Mouse (Mus musculus) heart, postnatal 14 days (tissue): ENCODE measurements at regions not wholly inside any gene's neighbourhood (a gene's known extent, or its start where the extent isn't known, plus 50 kb on each side); places are given as distances from the start of the nearest gene placed in this dataset.
"Not testable (repeated sequence)": the region's sequence is repeated elsewhere in the genome, so short reads cannot be mapped to it uniquely, and the experiment has no call there.

Experiments used
- DNase-seq, 2 experiments: peaks; one replicate each; pipeline ENCODE4 v3.0.0; 2021 to 2022
- intact Hi-C: fragments of 180-260 bp; cut with DNase I; formaldehyde crosslinking; loops from one replicate; pipeline ENCODE4 v1.15.1; 2025

DNA sequence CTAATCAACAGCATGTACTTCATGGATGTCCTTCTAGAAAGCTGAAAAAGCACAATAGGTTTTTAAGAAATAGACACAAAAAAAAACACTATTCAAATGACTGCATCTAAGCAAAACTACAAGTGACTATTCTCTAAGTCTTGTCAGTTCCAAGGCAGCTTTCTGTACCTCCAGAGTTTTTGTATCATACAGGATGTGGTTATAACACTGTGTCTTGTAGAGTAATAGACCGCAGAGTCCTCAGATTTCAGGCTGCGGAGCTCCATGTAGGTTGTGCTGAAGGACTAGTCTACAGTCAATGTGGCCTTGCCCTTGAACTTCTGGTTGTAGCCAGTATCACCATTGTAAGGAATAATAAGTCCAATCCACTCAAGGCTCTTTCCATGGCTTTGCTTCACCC is 1137.7 kb upstream of the Zfp386 start:
- intact Hi-C loops = loop anchor here (5.0 kb wide), 1 partner anchor 102 kb away; no protein-coding TSS in a partner anchor
- DNase-seq = not testable (repeated sequence)

DNA sequence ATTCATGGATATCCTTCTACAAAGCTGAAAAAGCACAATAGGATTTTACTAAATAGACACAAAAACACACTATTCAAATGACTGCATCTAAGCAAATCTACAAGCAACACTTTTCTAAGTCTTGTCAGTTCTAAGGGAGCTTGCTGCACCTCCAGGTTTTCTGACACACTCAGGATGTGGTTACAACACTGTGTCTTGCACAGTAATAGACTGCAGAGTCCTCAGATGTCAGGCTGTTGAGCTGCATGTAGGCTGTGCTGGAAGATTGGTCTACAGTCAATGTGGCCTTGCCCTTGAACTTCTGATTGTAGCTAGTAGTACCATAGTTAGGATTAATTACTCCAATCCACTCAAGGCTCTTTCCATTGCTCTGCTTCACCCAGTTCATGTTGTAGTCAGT is 1133.1 kb upstream of the Zfp386 start:
- not testable (repeated sequence) for DNase-seq
- intact Hi-C loops = loop anchor here (5.0 kb wide), 1 partner anchor 107 kb away; no protein-coding TSS in a partner anchor

DNA sequence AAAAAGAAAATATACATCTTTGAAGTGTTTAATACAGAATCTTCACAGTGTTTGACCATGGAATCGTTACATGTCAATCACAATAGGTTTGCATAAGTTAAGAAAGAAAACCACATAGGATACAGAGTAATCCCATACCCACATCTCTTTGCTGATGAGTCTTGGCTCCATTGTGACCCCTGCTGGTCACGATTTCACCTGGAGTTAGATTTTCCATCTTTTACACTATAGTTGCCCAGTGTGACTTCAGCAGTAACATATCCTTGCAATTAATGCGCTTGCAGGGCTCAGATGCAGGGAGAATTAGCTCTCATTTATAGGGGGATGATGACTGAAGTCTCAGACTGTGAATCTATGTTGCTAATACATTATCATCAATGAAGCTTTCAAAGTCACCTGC is 1119.8 kb upstream of the Zfp386 start:
- DNase-seq = no peak
- intact Hi-C loops = loop anchor here (2.0 kb wide), 1 partner anchor 255 kb away; no protein-coding TSS in a partner anchor

DNA sequence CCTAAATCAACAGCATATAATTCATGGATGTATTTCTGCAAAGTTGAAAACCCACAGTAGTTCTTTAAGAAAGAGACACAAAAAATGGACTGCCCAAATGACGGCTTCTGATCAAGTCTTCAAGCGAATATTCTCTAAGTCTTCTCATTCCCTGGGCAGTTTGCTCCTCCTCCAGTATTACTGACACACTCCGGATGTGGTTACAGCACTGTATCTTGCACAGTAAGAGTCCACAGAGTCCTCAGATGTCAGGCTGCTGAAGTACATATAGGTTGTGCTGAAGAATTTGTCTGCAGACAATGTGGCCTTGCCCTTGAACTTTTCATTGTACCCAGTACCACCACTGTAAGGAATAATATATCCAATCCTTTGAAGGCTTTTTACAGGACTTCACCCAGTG is 1115.4 kb upstream of the Zfp386 start:
- no peak for DNase-seq
- intact Hi-C loops = no loop called here

DNA sequence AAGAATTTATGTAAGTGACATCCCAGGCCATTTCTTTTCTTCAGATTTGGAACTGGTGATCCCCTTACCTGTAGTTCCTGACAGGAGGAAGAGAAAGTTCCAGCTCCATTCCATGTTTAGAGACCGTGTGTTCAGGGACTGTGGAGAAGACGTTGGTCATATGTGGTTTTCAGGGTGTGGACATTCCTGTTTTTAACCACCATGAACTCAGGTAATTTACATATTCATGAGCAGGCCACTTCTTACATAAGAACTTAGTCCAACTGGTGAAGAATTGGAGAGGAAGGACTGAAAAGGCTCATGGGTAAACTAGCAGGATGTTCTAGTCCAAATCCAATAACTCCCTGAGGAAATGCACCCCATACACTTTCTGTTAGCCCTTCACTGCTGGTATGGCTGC is 1114.9 kb upstream of the Zfp386 start:
- DNase-seq = no peak
- intact Hi-C loops = no loop called here

DNA sequence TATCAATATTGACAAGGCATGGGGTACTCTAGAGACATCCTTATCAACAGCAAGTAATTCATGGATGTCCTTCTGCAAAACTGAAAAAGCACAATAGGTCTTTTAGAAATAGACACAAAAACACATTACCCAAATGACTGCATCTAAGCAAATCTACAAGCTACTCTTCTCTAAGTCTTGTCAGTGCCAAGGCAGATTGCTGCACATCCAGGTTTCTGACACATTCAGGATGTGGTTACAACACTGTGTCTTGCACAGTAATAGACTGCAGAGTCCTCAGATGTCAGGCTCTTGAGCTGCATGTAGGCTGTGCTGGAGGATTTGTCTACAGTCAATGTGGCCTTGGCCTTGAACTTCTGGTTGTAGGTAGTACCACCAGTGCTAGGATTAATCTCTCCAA is 1110.7 kb upstream of the Zfp386 start:
- DNase-seq, intact Hi-C loops: not testable (repeated sequence)

DNA sequence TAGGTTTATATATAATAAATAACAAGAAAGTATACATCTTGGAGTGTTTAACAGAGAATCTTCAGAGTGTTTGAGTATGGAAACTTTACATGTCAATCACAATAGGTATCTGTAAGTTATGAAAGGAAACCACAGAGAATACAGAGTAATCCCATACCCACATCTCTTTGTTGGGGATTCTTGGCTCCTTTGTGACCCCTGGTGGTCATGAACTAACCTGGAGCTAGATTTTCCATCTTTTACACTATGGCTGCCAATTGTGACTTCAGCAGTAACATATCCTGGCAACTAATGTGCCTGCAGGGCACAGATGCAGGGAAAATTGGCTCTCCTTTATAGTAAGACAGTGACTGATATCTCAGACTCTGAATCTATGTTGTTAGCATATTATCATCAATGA is 1107.9 kb upstream of the Zfp386 start:
- no peak for DNase-seq
- intact Hi-C loops = no loop called here

DNA sequence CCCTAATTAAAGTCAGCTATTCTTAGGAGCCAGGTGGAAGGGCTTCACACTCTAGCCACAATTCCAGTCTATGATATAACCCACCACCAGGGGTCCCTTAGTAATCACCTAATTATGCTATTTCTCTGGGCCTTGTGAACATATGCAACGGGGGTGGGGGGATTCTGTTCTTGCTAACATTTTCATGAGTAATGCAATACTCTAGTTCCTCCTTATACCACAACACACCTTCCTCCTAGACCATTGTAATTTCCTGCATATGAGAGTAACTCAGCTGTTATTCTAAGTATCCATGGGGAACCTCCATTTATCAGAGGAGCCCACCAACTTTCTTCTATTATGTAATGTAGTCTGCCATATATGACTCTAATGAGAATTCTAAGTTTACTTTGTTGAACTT is 1085.4 kb upstream of the Zfp386 start:
- intact Hi-C loops = no loop called here

DNA sequence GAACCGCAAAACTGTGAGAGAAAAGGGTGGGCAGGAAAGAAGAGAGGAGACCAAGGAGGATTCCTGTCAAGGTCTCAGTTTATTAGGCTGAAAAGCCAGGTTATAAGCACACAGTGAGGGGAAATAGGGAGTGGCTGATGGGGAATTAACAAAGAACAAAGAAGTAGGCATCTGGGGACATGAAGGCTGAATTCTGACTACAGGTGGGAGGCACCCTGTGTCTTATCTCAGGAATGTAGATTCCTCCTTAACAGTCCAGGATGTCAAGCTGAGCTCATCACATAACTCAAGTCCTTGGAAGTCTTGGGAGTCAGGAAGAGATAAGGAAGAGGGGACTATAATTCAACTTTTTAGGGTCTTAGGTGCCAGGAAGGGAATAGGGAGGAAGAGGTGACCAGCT is 1083.3 kb upstream of the Zfp386 start:
- DNase-seq, intact Hi-C loops: not testable (repeated sequence)

More for the DNA sequence above, 1085.4 kb upstream of the Zfp386 start:
- no peak for DNase-seq

DNA sequence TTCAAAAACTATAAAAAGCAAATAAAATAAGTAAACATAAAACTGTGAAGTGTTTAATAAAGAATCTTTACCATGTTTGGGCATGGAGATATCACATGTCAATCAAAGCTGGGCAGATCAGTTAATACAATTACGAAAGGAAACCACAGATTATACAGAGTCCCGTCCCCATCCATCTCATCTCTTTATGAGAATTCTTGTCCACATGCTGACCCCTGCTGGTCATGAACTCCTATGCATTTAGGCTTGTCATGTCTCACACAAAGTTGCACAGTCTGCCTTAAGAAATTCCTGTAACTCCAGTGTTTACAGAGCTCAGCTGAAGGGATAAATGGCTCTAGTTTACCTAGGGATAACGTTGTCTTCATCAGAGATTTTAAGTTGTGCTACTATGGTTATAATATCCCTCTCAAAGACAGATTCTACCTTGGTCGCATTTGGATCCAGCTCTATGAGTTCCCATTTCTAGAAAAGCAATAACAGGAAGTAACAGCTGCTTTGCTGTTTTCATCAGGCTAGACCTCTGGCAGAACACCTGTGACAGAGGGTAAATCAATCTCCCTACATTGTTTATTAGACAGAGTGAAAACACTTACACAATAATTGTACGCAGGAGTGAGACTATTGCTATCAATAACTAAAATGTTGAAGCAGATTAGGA is 1065.9 kb upstream of the Zfp386 start:
- intact Hi-C loops = no loop called here

DNA sequence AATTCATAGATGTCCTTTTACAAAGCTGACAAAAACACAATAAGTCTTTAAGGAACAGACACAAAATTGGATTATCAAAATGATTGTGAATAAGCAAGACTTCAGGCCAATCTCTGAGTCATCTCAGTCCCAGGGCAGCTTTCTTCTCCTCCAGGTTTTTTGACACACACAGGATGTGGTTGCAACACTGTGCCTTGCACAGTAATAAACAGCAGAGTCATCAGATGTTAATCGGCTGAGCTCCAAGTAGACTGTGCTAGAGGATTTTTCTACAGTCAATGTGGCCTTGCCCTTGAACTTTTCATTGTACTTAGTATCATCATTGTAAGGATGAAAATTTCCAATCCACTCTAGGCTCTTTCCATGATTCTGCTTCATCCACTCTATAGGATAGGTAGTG is 1056.6 kb upstream of the Zfp386 start:
- intact Hi-C loops = no loop called here
- no peak for DNase-seq

More for the DNA sequence above, 1065.9 kb upstream of the Zfp386 start:
- no peak for DNase-seq

DNA sequence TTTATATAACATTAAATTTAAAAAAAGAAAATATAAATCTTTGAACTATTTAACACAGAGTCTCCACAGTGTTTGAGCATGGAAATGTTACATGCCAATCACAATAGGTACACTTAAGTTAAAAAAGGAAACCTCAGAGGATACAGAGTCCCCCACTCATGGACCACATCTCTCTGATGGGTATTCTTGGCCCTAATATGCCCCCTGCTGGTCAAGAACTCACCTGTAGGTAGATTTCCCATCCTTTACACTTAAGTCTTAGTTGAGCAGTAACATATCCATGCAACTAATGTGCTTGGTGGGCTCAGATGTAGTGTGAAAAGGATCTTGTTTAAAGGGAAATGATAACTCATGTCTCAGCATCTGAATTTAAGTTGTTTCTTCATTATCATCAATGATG is 1050.7 kb upstream of the Zfp386 start:
- intact Hi-C loops = no loop called here
- DNase-seq = no peak

DNA sequence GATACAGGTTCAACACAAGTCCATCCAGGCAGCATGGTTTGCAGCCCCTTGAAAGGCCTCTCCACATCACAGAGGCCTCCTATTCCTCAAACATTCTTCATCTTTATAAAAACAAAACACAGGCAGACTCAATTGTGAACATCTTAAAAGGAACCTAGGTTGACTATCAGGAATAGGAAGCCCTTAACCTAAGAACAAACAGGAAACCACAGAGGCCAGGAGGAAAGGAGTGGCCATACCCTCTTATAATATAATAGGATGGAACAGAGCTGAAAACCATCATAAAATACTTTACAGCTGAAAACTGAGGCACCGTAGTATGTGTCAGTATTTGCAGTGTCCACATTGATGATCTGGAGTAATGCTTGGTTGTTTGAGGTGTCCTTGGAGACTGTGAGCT is 1044.4 kb upstream of the Zfp386 start:
- no peak for DNase-seq
- intact Hi-C loops = no loop called here

DNA sequence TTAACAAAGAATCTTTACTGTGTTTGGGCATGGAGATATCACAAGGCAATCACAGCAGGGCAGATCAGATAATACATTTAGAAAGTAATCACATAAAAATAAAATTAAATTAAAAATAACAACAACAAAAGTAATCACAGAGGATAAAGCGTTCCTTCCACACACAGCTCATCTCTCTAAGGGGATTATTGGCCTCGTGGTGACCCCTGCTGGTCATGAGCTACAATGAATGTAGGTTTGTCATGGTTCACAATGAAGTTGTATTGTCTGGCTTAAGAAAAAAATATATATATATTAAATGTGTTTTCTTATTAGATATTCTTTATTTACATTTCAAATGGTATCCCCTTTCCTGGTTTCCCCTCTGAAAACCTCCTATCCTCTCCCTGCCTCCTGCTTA is 1039.1 kb upstream of the Zfp386 start:
- DNase-seq = no peak
- intact Hi-C loops = no loop called here

DNA sequence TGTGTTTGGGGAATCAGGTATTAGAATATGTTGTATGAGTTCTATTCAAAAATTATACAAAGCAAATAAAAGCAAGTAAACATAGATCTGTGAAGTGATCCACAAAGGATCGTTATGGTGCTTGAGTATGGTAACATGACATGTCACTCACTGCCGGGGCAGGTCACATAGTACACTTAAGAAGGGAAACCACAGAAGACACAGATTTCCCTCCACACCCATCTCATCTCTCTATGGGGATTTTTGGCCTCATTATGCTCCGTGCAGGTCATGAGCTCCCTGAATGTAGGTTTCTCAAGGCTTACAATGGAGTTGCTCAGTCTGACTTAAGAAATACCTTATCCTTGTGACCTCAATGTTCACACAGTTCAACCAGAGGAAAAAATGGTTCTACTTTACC is 1034.8 kb upstream of the Zfp386 start:
- no peak for DNase-seq
- intact Hi-C loops = no loop called here

DNA sequence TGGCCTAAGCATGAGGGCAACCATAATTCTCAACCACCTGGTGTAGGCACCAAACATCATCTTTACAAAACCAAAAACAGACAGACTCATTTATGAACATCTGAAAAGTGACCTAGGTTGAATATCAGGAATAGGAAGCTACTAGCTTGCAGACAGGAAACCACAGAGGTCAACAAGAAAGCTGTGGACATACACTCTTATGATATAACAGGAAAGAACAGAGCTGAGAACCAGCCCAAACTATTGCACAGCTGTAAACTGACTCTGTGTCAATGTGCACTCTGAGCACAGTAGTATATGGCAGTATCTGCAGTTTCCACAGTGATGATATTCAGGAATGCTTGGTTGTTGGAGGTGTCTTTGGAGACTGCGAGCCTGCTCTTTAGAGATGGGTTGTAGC is 1023.8 kb upstream of the Zfp386 start:
- DNase-seq = no peak
- intact Hi-C loops = no loop called here

DNA sequence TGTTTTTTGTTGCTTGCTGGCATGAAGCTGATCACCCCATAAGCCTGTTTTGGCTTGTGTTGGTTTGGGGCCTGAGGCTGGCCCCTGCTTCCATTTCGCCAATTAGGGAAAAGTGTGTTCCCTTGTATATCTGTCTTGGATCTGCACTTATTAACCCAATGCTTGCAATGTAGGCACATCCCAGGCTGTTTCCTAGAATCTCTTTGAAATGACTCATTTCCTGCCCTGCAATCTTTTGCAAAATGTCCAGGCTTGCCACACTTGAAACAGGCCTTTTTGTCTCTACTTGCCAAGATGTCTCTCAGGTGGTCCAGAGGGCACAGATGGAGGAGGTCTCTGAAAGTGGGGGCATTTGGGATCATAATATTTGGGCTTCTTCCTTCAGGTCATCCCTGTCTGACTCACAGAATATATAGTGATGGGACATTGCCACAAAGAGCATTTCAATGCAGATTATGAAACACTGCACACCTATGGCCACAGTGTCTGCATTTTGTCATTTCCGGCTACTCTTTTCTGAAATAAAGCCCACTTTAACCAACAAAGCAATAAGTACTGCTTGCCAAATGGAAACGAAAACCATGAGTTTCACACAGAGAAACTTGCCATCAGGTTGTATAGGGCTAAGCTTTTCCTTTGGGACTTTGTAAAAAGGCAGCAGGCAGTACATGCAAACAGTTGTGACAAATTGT is 1012.9 kb upstream of the Zfp386 start:
- no peak for DNase-seq
- intact Hi-C loops = no loop called here

DNA sequence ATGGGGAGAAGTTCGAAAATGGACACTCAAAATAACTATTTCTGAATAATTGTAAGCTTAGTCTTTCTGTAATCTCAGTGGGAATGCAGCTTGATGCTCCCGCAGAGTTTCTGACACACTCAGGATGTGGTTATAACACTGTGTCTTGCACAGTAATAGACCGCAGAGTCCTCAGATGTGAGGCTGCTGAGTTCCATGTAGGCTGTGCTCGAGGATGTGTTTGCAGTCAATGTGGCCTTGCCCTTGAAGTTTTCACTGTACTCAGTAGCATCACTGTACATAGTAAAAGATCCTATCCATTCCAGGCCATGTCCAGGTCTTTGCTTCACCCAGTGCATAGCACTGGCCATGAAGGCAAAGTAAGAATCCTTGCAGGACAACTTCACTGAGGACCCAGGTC is 992.4 kb upstream of the Zfp386 start:
- no peak for DNase-seq
- intact Hi-C loops = no loop called here

DNA sequence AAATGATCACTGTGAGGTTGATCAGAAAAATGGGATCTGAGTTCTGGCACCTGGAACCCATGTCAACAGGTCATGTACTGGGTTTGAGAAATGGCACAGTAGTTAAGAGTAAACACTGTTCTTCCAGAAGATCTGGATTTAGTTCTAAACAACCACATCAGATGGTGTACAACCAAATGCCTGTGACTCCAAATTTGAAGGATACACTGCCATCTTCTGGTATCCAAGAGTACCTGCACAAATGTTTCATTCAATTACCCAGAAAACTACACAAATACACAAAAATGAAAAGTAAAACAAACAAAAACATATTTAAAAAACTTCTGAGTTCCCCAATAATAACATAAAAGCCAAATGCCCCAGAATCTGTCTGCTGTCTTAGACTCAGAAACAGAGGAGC is 987.6 kb upstream of the Zfp386 start:
- DNase-seq = not testable (repeated sequence)
- intact Hi-C loops = loop anchor here (5.0 kb wide), 1 partner anchor 507 kb away; no protein-coding TSS in a partner anchor

DNA sequence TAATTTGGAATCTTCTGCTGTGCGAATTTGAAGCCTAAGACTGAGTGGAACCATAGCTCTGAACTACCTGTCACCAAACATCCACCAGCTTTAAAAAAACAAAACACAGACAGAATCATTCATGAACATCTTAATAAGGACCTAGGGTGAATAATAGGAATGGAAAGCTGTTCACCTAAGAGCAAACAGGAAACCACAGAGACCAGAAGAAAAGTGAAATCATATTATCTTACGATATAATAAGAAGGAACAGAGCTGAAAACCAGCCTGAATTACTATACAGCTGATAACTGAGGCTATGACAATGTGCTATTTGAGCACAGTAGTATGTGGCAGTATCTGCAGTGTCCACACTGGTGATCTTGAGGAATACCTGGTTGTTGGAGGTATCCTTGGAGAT is 980.3 kb upstream of the Zfp386 start:
- DNase-seq = no peak
- intact Hi-C loops = loop anchor here (5.0 kb wide), 1 partner anchor 485 kb away; no protein-coding TSS in a partner anchor

DNA sequence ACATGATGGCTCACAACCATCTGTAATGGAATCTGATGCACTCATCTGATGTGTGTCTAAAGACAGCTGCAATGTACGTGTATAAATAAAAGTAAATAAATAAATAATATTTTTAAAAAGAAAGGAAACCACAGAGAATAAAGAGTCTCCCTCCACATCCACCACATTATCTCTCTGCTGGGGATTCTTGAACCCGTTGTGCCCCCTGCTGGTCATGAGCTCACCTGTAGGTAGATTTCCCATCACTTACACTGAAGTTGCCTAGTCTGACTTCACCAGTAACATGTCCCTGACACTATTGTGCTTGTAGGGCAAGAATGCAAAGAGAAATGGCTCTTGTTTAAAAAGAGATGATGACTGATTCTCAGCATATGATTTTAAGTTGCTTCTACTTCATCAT is 956.1 kb upstream of the Zfp386 start:
- intact Hi-C loops, DNase-seq: not testable (repeated sequence)

DNA sequence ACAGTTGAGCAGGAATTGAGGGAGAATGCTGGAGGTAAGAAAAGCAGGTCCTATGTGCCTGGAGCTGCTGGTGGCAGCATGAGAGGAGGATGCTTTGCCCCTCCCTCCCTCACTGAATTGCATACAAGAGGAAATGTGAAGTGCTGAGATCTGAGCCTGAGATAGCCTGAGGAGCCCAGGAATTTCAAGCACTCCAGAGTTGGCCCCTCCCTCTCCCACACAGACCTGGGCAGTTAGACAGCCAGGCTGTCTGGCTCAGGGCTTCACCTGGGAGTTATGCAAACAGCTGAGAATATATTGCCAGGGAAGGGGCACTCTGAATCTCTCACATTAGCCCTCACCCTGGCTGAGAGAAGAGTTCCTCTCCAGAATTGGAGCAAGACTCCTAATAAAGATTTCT is 937.8 kb upstream of the Zfp386 start:
- no peak for DNase-seq
- intact Hi-C loops = no loop called here
